Mouse (Mus musculus) embryonic fibroblast, embryonic 13.5 days (primary cell): ENCODE data around the gene Ano2.

Experiments used
- CTCF ChIP-seq: IDR thresholded peaks from 2 replicates; pipeline ENCODE4 v1.5.1; 2011; ENCODE audit warnings: mild to moderate bottlenecking, control low read depth, low read length, moderate library complexity, borderline replicate concordance; ENCODE audit not compliant: insufficient read depth
- POLR2A ChIP-seq: IDR thresholded peaks from 2 replicates; pipeline ENCODE4 v1.6.1; 2011; ENCODE audit warnings: low read depth, mild to moderate bottlenecking, control low read depth, low read length, moderate library complexity

DNA sequence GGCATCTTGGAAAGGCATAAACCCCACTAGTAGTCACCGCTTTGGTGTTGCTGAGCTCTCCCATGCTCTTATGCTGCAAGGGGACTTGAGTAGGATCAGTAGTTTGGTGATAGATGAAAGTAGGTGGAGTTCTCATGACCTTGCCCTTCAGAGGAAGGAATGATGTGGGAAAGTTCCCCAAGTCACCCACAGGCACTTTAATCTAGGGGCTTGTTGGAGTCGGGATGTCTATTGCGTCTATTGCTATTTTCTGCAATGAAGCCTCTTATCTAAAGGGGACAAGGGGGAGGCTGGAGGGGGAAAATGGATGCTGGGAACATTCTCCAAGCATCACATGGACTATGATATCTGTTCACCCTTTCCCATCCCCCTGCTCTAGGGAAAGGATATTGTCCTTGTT lies 235.6 kb downstream of the Ano2 start:
- no peak for TF ChIP-seq CTCF
- TF ChIP-seq POLR2A: no peak
